Mouse (Mus musculus) splenic B cell, adult 2 months (primary cell): ENCODE data around the gene Olfr374.

Experiments
- DNase-seq: peaks from one replicate; pipeline ENCODE4 v3.0.0-alpha.2; 2011; ENCODE audit warnings: low read depth, low spot score
- H3K27me3 ChIP-seq: 2 replicates; pipeline ENCODE4 v1.6.1; 2012; ENCODE audit warnings: mild to moderate bottlenecking, low read length, moderate library complexity, mixed read lengths; ENCODE audit not compliant: control insufficient read depth, poor library complexity, insufficient read depth, severe bottlenecking
- H3K36me3 ChIP-seq: 2 replicates; pipeline ENCODE4 v1.6.1; 2012; ENCODE audit warnings: mild to moderate bottlenecking, low read length, moderate library complexity, mixed read lengths; ENCODE audit not compliant: control insufficient read depth, poor library complexity, insufficient read depth, severe bottlenecking

The Olfr374 gene

GRCm38 (mm10) chr8:72146056-72146455, 39.2 kb downstream of the Olfr374 start:
- no peaks in the 10 kb centered on the region for H3K27me3 ChIP-seq
- H3K36me3 ChIP-seq = peaks cover 47% of the 10 kb centered on the region
- DNase-seq = no peak

- Histone ChIP-seq H3K36me3 (peaks cover 50% of the 10 kb centered on the region), H3K27me3 (no peaks in the 10 kb centered on the region)
Measured at GRCm38 (mm10) chr8:72146556-72146955, 39.7 kb downstream of the Olfr374 start.

GRCm38 (mm10) chr8:72147266-72147665, 40.4 kb downstream of the Olfr374 start:
- DNase-seq = no peak
- Histone ChIP-seq H3K27me3 (no peaks in the 10 kb centered on the region), H3K36me3 (peaks cover 50% of the 10 kb centered on the region)

More at GRCm38 (mm10) chr8:72146556-72146955, 39.7 kb downstream of the Olfr374 start:
- DNase-seq = no peak

GRCm38 (mm10) chr8:72149056-72149455, 42.2 kb downstream of the Olfr374 start:
- Histone ChIP-seq H3K36me3 (peaks cover 46% of the 10 kb centered on the region), H3K27me3 (no peaks in the 10 kb centered on the region)
- DNase-seq = no peak

- Histone ChIP-seq H3K27me3 (no peaks in the 10 kb centered on the region), H3K36me3 (peaks cover 34% of the 10 kb centered on the region)
- peak; percentile 32 for DNase-seq
Measured at GRCm38 (mm10) chr8:72151418-72152078, 44.7 kb downstream of the Olfr374 start.

GRCm38 (mm10) chr8:72153382-72153781, 46.5 kb downstream of the Olfr374 start:
- H3K36me3 ChIP-seq = peaks cover 18% of the 10 kb centered on the region
- DNase-seq = no peak

GRCm38 (mm10) chr8:72158096-72158495, 51.3 kb downstream of the Olfr374 start:
- no peak for DNase-seq
- H3K27me3 ChIP-seq = no peaks in the 10 kb centered on the region

More at GRCm38 (mm10) chr8:72153382-72153781, 46.5 kb downstream of the Olfr374 start:
- no peaks in the 10 kb centered on the region for H3K27me3 ChIP-seq

GRCm38 (mm10) chr8:72158726-72159125, 51.9 kb downstream of the Olfr374 start:
- Histone ChIP-seq H3K36me3 (no peaks in the 10 kb centered on the region; the same call in 1 of the 2 replicates), H3K27me3 (no peaks in the 10 kb centered on the region)
- DNase-seq = no peak

More at GRCm38 (mm10) chr8:72158096-72158495, 51.3 kb downstream of the Olfr374 start:
- H3K36me3 ChIP-seq = peaks cover 3% of the 10 kb centered on the region

GRCm38 (mm10) chr8:72160007-72160406, 53.2 kb downstream of the Olfr374 start:
- DNase-seq = peak; percentile 48
- Histone ChIP-seq H3K36me3 (no peaks in the 10 kb centered on the region; the same call in 1 of the 2 replicates), H3K27me3 (no peaks in the 10 kb centered on the region)

GRCm38 (mm10) chr8:72160707-72161697, 54.2 kb downstream of the Olfr374 start, which contains the start of gene Rab8a:
Gene Rab8a, plus strand, starts transcription at chr8:72161200.
- peak; percentile 100 for DNase-seq

GRCm38 (mm10) chr8:72162821-72163220, 56.0 kb downstream of the Olfr374 start:
- peak; percentile 23 for DNase-seq
- Histone ChIP-seq H3K27me3 (no peaks in the 10 kb centered on the region), H3K36me3 (no peaks in the 10 kb centered on the region; the same call in 1 of the 2 replicates)

More at GRCm38 (mm10) chr8:72160707-72161697, 54.2 kb downstream of the Olfr374 start, which contains the start of gene Rab8a:
- Histone ChIP-seq H3K36me3 (no peaks in the 10 kb centered on the region; the same call in 1 of the 2 replicates), H3K27me3 (no peaks in the 10 kb centered on the region)
